Mouse (Mus musculus) spleen, adult 18-20 months (tissue): ENCODE results near the gene Mapk8.

Experiments used
- DNase-seq, 2 experiments: peaks; one replicate each; pipeline ENCODE4 v3.0.0; 2022; ENCODE audit warnings: mixed read lengths in 2 of 2

Gene Mapk8

GRCm38 (mm10) chr14:33347738-33348137, 99.2 kb downstream of the Mapk8 start:
- no peak for DNase-seq

- DNase-seq: no peak
Measured at GRCm38 (mm10) chr14:33346546-33346945, 100.4 kb downstream of the Mapk8 start.

- no peak for DNase-seq
Measured at GRCm38 (mm10) chr14:33343131-33343725, 103.7 kb downstream of the Mapk8 start.

GRCm38 (mm10) chr14:33338684-33339083, 108.3 kb downstream of the Mapk8 start:
- no peak for DNase-seq

- no peak for DNase-seq
Measured at GRCm38 (mm10) chr14:33335733-33336132, 111.2 kb downstream of the Mapk8 start.

GRCm38 (mm10) chr14:33334402-33334801, 112.6 kb downstream of the Mapk8 start:
- no peak for DNase-seq

- peak in 1 of 2 experiments; percentile 26 for DNase-seq
Measured at GRCm38 (mm10) chr14:33333833-33334232, 113.1 kb downstream of the Mapk8 start.

- no peak for DNase-seq
Measured at GRCm38 (mm10) chr14:33331627-33332026, 115.3 kb downstream of the Mapk8 start.

- no peak for DNase-seq
Measured at GRCm38 (mm10) chr14:33330986-33331385, 116.0 kb downstream of the Mapk8 start.

GRCm38 (mm10) chr14:33329297-33329805, 117.6 kb downstream of the Mapk8 start:
- no peak for DNase-seq

- DNase-seq: no peak
Measured at GRCm38 (mm10) chr14:33328369-33328768, 118.6 kb downstream of the Mapk8 start.
